Mouse (Mus musculus) liver (tissue): Measurements from ENCODE around the gene Gm37240.

ENCODE experiments used
- DNase-seq: peaks from one replicate; pipeline ENCODE4 v3.0.0-alpha.2; 2020; ENCODE audit warnings: mixed read lengths

Gene Gm37240

GRCm38 (mm10) chr3:85863996-85864395 lies 23.3 kb downstream of the Gm37240 start:
- no peak for DNase-seq

- DNase-seq: no peak
Measured at GRCm38 (mm10) chr3:85862886-85863285, 24.4 kb downstream of the Gm37240 start.

- no peak for DNase-seq
Measured at GRCm38 (mm10) chr3:85860996-85861395, 26.3 kb downstream of the Gm37240 start.

- no peak for DNase-seq
Measured at GRCm38 (mm10) chr3:85859311-85859710, 28.0 kb downstream of the Gm37240 start.

GRCm38 (mm10) chr3:85858140-85859135 lies 28.9 kb downstream of the Gm37240 start:
- no peak for DNase-seq

GRCm38 (mm10) chr3:85857083-85857482 lies 30.2 kb downstream of the Gm37240 start:
- peak; percentile 54 for DNase-seq

GRCm38 (mm10) chr3:85855947-85856346 lies 31.4 kb downstream of the Gm37240 start:
- peak; percentile 44 for DNase-seq

GRCm38 (mm10) chr3:85855043-85855442 lies 32.3 kb downstream of the Gm37240 start:
- no peak for DNase-seq

GRCm38 (mm10) chr3:85854143-85854542 lies 33.2 kb downstream of the Gm37240 start:
- no peak for DNase-seq

GRCm38 (mm10) chr3:85853715-85854114 lies 33.6 kb downstream of the Gm37240 start:
- no peak for DNase-seq

GRCm38 (mm10) chr3:85850079-85850478 lies 37.2 kb downstream of the Gm37240 start:
- no peak for DNase-seq

- DNase-seq: no peak
Measured at GRCm38 (mm10) chr3:85846316-85846715, 41.0 kb downstream of the Gm37240 start.

- no peak for DNase-seq
Measured at GRCm38 (mm10) chr3:85845341-85845740, 42.0 kb downstream of the Gm37240 start.

GRCm38 (mm10) chr3:85842881-85843218 lies 44.5 kb downstream of the Gm37240 start:
- no peak for DNase-seq

- DNase-seq: no peak
Measured at GRCm38 (mm10) chr3:85842177-85842880, 45.0 kb downstream of the Gm37240 start.

- no peak for DNase-seq
Measured at GRCm38 (mm10) chr3:85841454-85842176, 45.7 kb downstream of the Gm37240 start.

GRCm38 (mm10) chr3:85833627-85834026 lies 53.7 kb downstream of the Gm37240 start:
- no peak for DNase-seq

- no peak for DNase-seq
Measured at GRCm38 (mm10) chr3:85832490-85833155, 54.7 kb downstream of the Gm37240 start.

GRCm38 (mm10) chr3:85831785-85832184 lies 55.5 kb downstream of the Gm37240 start:
- no peak for DNase-seq

- DNase-seq: no peak
Measured at GRCm38 (mm10) chr3:85829047-85829446, 58.3 kb downstream of the Gm37240 start.

GRCm38 (mm10) chr3:85827815-85828214 lies 59.5 kb downstream of the Gm37240 start:
- no peak for DNase-seq

- DNase-seq: no peak
Measured at GRCm38 (mm10) chr3:85827283-85827682, 60.0 kb downstream of the Gm37240 start.
